Mouse (Mus musculus): ENCODE measurements around the gene Olfr328. TPM values are rescaled to one million over a fixed set of nuclear protein-coding genes. Genes with fewer than 3 reads are reported as not detected.

Gene Olfr328
- polyA plus RNA-seq (2015; fragmentation: Nextera tagmentation; extraction: Ambion mirVana), result not detected in 2 replicates

DNA sequence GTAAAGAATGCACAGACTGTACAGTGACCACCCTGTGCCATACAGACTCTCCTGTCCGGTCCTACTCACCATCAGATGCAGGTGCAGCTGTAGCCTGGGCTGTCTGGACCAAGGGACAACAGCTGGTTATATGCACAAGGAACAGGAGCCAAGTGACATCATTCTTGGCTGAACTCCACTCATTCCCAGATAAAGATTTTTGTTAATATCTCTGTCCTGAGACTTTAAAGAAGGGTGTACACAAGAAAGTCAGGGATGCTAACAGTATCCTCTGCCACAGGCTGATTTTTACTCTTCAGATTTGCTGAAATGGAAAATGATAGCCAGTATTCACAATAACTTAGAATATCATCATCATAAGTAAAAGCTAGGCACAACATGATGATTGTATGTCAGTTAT, at the start of gene Olfr328:
Gene Olfr328 (minus strand): TSS at position 101 of the 400 bp plus-strand sequence.

DNA sequence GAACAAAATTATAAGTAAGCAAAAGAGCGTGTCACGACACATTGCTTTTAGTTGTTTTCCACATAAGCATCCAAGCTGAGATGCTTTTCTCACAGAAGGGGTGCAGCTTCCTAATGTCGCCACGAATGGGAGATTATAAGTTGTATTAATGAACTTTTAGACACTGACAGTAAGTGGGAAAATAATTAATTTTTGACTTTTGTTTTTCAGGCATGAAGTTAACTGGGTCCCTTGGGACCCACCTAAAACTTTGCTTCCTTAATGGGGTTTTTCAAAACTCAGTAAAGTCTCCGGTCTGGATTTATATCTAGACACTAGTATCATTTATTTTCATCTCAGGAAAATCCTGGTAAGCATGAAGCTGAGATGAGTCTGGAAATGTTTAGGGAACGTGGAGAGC, 39.4 kb upstream of the Olfr328 start, which contains the start of gene Olfr324:
Gene Olfr324 (plus strand): TSS at position 301 of the 400 bp plus-strand sequence.

DNA sequence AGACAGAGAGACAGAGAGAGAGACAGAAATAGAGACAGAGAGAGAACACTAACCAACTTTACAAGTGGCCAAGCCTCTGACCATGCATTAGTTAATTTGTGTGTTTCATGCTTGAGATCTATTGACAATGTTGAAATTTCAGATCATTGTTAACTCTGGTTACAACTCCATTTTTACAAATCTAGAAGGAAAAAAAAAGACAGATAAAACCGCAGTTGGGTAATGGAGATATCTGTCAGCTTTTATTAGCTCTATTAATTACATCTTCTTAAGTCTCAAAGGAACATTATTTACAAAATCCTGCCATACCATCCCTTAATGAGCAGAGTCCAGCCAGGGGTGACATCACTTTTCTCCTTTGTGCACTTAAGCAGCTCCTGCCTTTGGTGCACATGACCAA, 22.0 kb upstream of the Olfr328 start, which contains the start of gene Olfr325:
Gene Olfr325 (plus strand): TSS at position 301 of the 400 bp plus-strand sequence.

DNA sequence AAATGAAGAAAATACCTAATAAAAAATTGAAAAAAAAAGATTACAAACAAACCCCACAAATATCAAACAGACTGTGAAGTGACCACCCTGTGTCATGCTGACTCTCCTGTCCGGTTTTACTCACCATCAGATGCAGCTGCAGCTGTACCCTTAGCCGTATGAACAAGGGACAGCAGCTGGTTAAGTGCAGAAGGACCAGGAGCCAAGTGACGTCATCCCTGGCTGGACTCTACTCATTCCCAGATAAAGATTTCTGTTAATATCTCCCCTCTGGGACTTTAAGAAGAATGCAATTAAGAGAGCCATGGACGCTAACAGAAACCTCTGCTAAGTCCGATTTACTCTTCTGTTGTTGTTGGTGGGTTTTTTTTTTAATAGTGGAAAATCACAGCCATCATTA, 15.0 kb upstream of the Olfr328 start, which contains the start of gene Olfr224:
Gene Olfr224 (minus strand): TSS at position 149 of the 400 bp plus-strand sequence.

DNA sequence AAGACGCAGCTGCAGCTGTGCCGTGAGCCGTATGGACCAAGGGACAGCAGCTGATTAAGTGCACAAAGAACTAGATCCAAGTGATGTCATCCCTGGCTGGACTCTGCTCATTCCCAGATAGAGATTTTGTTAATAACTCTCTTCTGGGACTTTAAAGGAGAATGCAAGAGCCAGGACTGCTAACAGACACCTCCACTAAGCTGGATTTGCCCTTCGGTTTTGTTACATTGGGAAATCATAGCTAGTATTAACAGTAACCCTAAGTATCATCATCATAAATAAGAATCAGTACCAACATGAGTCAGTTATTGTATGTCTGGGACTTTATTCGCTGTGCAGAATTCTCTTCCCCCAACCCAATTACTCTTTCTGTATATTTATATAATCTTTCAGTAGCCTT, 9.1 kb downstream of the Olfr328 start, which contains the start of gene Olfr329-ps:
Gene Olfr329-ps (minus strand): TSS at position 101 of the 400 bp plus-strand sequence.

DNA sequence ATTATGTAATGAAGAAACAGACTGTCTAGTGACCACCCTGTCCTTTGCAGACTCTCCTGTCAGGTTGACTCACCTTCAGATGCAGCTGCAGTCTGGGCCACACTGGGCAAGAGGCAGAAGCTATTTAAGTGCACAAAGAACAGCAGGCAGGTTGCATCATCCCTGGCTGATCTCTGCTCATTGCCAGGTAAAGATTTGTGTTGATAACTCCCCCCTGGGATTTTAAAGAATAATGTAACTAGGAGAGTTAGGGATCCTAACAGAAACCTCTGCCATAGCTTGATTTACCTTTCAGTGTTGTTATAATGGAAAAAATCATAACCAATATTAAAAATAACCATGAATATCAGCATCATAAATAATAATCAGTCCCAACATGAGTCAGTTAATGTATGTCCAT, 20.7 kb downstream of the Olfr328 start, which contains the start of gene Olfr330:
Gene Olfr330 (minus strand): TSS at position 101 of the 400 bp plus-strand sequence.

DNA sequence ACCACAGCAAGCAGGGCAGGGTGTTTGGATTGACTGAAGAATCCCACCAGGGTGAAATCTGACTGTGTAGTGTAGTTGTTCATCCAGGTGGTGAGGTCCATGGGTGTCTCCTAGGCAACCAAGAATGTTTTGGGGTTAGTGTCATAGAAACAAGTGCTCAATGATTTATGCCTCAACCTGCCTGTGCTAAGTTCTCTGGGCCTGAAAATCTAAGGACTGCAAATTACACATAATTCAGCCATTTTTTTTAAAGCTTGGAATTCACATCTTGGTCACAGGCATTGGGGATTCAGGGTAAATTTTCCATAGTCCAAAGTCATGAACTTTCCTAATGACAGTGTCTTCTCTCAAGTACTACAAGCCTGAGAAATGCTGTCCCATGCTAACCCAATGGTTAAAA, 53.0 kb downstream of the Olfr328 start, which contains the start of gene Olfr331:
Gene Olfr331 (minus strand): TSS at position 101 of the 400 bp plus-strand sequence.

Other genes with a start within 250 kb of the Olfr328 start
- 5.2 and 6.3 TPM in 2 replicates for gene Zfp692, start 248.6 kb downstream of the Olfr328 start, polyA plus RNA-seq (2015; fragmentation: Nextera tagmentation; extraction: Ambion mirVana)
- gene Zfp672, start 225.3 kb downstream of the Olfr328 start, polyA plus RNA-seq (2015; fragmentation: Nextera tagmentation; extraction: Ambion mirVana), result 35.6 and 39.3 TPM in 2 replicates
- 23.7 and 24.0 TPM in 2 replicates for gene Sh3bp5l, start 224.9 kb downstream of the Olfr328 start, polyA plus RNA-seq (2015; fragmentation: Nextera tagmentation; extraction: Ambion mirVana)
- not detected in 2 replicates for gene Lypd8, start 176.6 kb downstream of the Olfr328 start, polyA plus RNA-seq (2015; fragmentation: Nextera tagmentation; extraction: Ambion mirVana)
- not detected in 2 replicates for gene 1810065E05Rik, start 134.5 kb downstream of the Olfr328 start, polyA plus RNA-seq (2015; fragmentation: Nextera tagmentation; extraction: Ambion mirVana)
- gene Gm12253, start 123.1 kb downstream of the Olfr328 start, polyA plus RNA-seq (2015; fragmentation: Nextera tagmentation; extraction: Ambion mirVana), result not detected in 2 replicates
- gene Lypd9, start 102.7 kb downstream of the Olfr328 start, polyA plus RNA-seq (2015; fragmentation: Nextera tagmentation; extraction: Ambion mirVana), result not detected in 2 replicates
- not detected in 2 replicates for gene Olfr30, start 93.4 kb downstream of the Olfr328 start, polyA plus RNA-seq (2015; fragmentation: Nextera tagmentation; extraction: Ambion mirVana)
- gene Olfr332, start 63.1 kb downstream of the Olfr328 start, polyA plus RNA-seq (2015; fragmentation: Nextera tagmentation; extraction: Ambion mirVana), result not detected in 2 replicates
- not detected in 2 replicates for gene Olfr331, start 53.1 kb downstream of the Olfr328 start, polyA plus RNA-seq (2015; fragmentation: Nextera tagmentation; extraction: Ambion mirVana)
- gene Olfr330, start 20.8 kb downstream of the Olfr328 start, polyA plus RNA-seq (2015; fragmentation: Nextera tagmentation; extraction: Ambion mirVana), result not detected in 2 replicates
- 0.12 TPM in 1 of 2 replicates, not detected in the other for gene Olfr329-ps, start 9.2 kb downstream of the Olfr328 start, polyA plus RNA-seq (2015; fragmentation: Nextera tagmentation; extraction: Ambion mirVana)
- not detected in 2 replicates for gene Olfr224, start 14.9 kb upstream of the Olfr328 start, polyA plus RNA-seq (2015; fragmentation: Nextera tagmentation; extraction: Ambion mirVana)
- not detected in 2 replicates for gene Olfr325, start 22.1 kb upstream of the Olfr328 start, polyA plus RNA-seq (2015; fragmentation: Nextera tagmentation; extraction: Ambion mirVana)
- not detected in 2 replicates for gene Olfr324, start 39.5 kb upstream of the Olfr328 start, polyA plus RNA-seq (2015; fragmentation: Nextera tagmentation; extraction: Ambion mirVana)
- not detected in 2 replicates for gene 2210407C18Rik, start 60.4 kb upstream of the Olfr328 start, polyA plus RNA-seq (2015; fragmentation: Nextera tagmentation; extraction: Ambion mirVana)
- gene Olfr323, start 74.9 kb upstream of the Olfr328 start, polyA plus RNA-seq (2015; fragmentation: Nextera tagmentation; extraction: Ambion mirVana), result not detected in 2 replicates
- gene Trim58, start 84.8 kb upstream of the Olfr328 start, polyA plus RNA-seq (2015; fragmentation: Nextera tagmentation; extraction: Ambion mirVana), result not detected in 2 replicates
- not detected in 2 replicates for gene Olfr322, start 103.1 kb upstream of the Olfr328 start, polyA plus RNA-seq (2015; fragmentation: Nextera tagmentation; extraction: Ambion mirVana)
- gene Olfr320, start 125.5 kb upstream of the Olfr328 start, polyA plus RNA-seq (2015; fragmentation: Nextera tagmentation; extraction: Ambion mirVana), result not detected in 2 replicates
- gene Olfr319, start 143.5 kb upstream of the Olfr328 start, polyA plus RNA-seq (2015; fragmentation: Nextera tagmentation; extraction: Ambion mirVana), result not detected in 2 replicates
- not detected in 2 replicates for gene Olfr318, start 168.4 kb upstream of the Olfr328 start, polyA plus RNA-seq (2015; fragmentation: Nextera tagmentation; extraction: Ambion mirVana)
- gene Olfr317, start 183.6 kb upstream of the Olfr328 start, polyA plus RNA-seq (2015; fragmentation: Nextera tagmentation; extraction: Ambion mirVana), result not detected in 2 replicates
- not detected in 2 replicates for gene Olfr316, start 197.1 kb upstream of the Olfr328 start, polyA plus RNA-seq (2015; fragmentation: Nextera tagmentation; extraction: Ambion mirVana)
- not detected in 2 replicates for gene Olfr315, start 217.6 kb upstream of the Olfr328 start, polyA plus RNA-seq (2015; fragmentation: Nextera tagmentation; extraction: Ambion mirVana)
- not detected in 2 replicates for gene Olfr314, start 227.3 kb upstream of the Olfr328 start, polyA plus RNA-seq (2015; fragmentation: Nextera tagmentation; extraction: Ambion mirVana)
- 1.3 and 1.9 TPM in 2 replicates for gene Fam183b, start 246.3 kb upstream of the Olfr328 start, polyA plus RNA-seq (2015; fragmentation: Nextera tagmentation; extraction: Ambion mirVana)

All from skeletal muscle tissue, postnatal 0 days (tissue).